Mouse (Mus musculus): ENCODE results near the gene Tbx6. TPM values are rescaled to one million over a fixed set of nuclear protein-coding genes. Genes with fewer than 3 reads are reported as not detected.

The Tbx6 gene
- total RNA-seq, 2 experiments from 2014 or later: 0.54 to 1.0 TPM

- no peak for DNase-seq (ENCODE audit: low spot score in 2 of 2)
- Histone ChIP-seq H3K4me3 (no peak overlapping the region), H3K27ac (no peak overlapping the region)
- no peak for TF ChIP-seq CTCF (conservative IDR thresholded peaks at IDR 0.05)
Observed at GRCm38 (mm10) chr7:126817595-126817994, 36.3 kb downstream of the Tbx6 start.

GRCm38 (mm10) chr7:126818818-126819217 lies 37.5 kb downstream of the Tbx6 start:
- no peak overlapping the region for H3K4me3 ChIP-seq
- peak; percentile 53 for TF ChIP-seq CTCF (conservative IDR thresholded peaks at IDR 0.05)
- DNase-seq (ENCODE audit: low spot score in 2 of 2): no peak
- no peak overlapping the region for H3K27ac ChIP-seq

GRCm38 (mm10) chr7:126821835-126822511 lies 40.7 kb downstream of the Tbx6 start:
- DNase-seq (ENCODE audit: low spot score in 2 of 2): peak; percentile 76 to 87
- Histone ChIP-seq H3K4me3 (no peak overlapping the region), H3K27ac (peak overlapping the region; percentile 96)
- peak; percentile 98 for TF ChIP-seq CTCF (conservative IDR thresholded peaks at IDR 0.05)

- peak overlapping the region; percentile 96 for H3K27ac ChIP-seq
- DNase-seq (ENCODE audit: low spot score in 2 of 2): no peak
- peak overlapping the region; percentile 77 for H3K4me3 ChIP-seq
- TF ChIP-seq CTCF (conservative IDR thresholded peaks at IDR 0.05): no peak
Observed at GRCm38 (mm10) chr7:126822741-126823140, 41.5 kb downstream of the Tbx6 start.

GRCm38 (mm10) chr7:126823202-126823711 lies 42.0 kb downstream of the Tbx6 start:
- no peak for TF ChIP-seq CTCF (conservative IDR thresholded peaks at IDR 0.05)
- Histone ChIP-seq H3K4me3 (peak overlapping the region; percentile 77), H3K27ac (peak overlapping the region; percentile 96)
- no peak for DNase-seq (ENCODE audit: low spot score in 2 of 2)

- no peak for DNase-seq (ENCODE audit: low spot score in 2 of 2)
- peak overlapping the region; percentile 96; the same call in 1 of the 2 replicates for H3K27ac ChIP-seq
- peak overlapping the region; percentile 77 for H3K4me3 ChIP-seq
- no peak for TF ChIP-seq CTCF (conservative IDR thresholded peaks at IDR 0.05)
Observed at GRCm38 (mm10) chr7:126823940-126824339, 42.7 kb downstream of the Tbx6 start.

- DNase-seq (ENCODE audit: low spot score in 2 of 2): no peak
- no peak for TF ChIP-seq CTCF (conservative IDR thresholded peaks at IDR 0.05)
- Histone ChIP-seq H3K4me3 (no peak overlapping the region), H3K27ac (no peak overlapping the region)
Observed at GRCm38 (mm10) chr7:126825403-126825802, 44.1 kb downstream of the Tbx6 start.

GRCm38 (mm10) chr7:126825952-126826351 lies 44.7 kb downstream of the Tbx6 start:
- DNase-seq (ENCODE audit: low spot score in 2 of 2): no peak
- TF ChIP-seq CTCF (conservative IDR thresholded peaks at IDR 0.05): no peak

GRCm38 (mm10) chr7:126831539-126831938 lies 50.3 kb downstream of the Tbx6 start, which contains the start of gene 4930451I11Rik:
TSS of gene 4930451I11Rik (minus strand) at chr7:126831639.
- Histone ChIP-seq H3K27ac (no peak within 1 kb of the TSS), H3K4me3 (peak within 1 kb of the TSS; percentile 28)
- no peak for TF ChIP-seq CTCF (conservative IDR thresholded peaks at IDR 0.05)
- DNase-seq (ENCODE audit: low spot score in 2 of 2): no peak

More at GRCm38 (mm10) chr7:126825952-126826351, 44.7 kb downstream of the Tbx6 start:
- Histone ChIP-seq H3K27ac (no peak overlapping the region), H3K4me3 (no peak overlapping the region)

- Histone ChIP-seq H3K27ac (no peak overlapping the region), H3K4me3 (peak overlapping the region; percentile 28)
- DNase-seq (ENCODE audit: low spot score in 2 of 2): peak; percentile 74 to 85
- peak; percentile 92 for TF ChIP-seq CTCF (conservative IDR thresholded peaks at IDR 0.05)
Observed at GRCm38 (mm10) chr7:126832036-126832598, 50.8 kb downstream of the Tbx6 start.

GRCm38 (mm10) chr7:126833294-126833693 lies 52.0 kb downstream of the Tbx6 start:
- no peak overlapping the region for H3K4me3 ChIP-seq
- H3K27ac ChIP-seq: no peak overlapping the region
- no peak for TF ChIP-seq CTCF (conservative IDR thresholded peaks at IDR 0.05)
- DNase-seq (ENCODE audit: low spot score in 2 of 2): no peak

Other genes with a start within 250 kb of the Tbx6 start
- 100 to 1,000 TPM; 174 to 190 TPM for gene Eif3c, start 215.1 kb upstream of the Tbx6 start, total RNA-seq (2021)
- gene Apobr, start 196.5 kb upstream of the Tbx6 start, total RNA-seq (2021): under 1 TPM; 0.37 to 0.44 TPM
- gene Cln3, start 195.7 kb upstream of the Tbx6 start, total RNA-seq (2021): 10 to 100 TPM; 28.4 to 36.4 TPM
- not detected for gene Il27, start 186.5 kb upstream of the Tbx6 start, total RNA-seq (2021)
- gene Nupr1, start 150.6 kb upstream of the Tbx6 start, total RNA-seq (2021): 10 to 100 TPM; 10.3 to 12.2 TPM
- gene Sgf29, start 132.2 kb upstream of the Tbx6 start, total RNA-seq (2021): 10 to 100 TPM; 27.8 to 28.4 TPM
- 1 to 10 TPM; 9.1 to 9.4 TPM for gene Sult1a1, start 105.1 kb upstream of the Tbx6 start, total RNA-seq (2021)
- gene Bola2, start 86.1 kb upstream of the Tbx6 start, total RNA-seq (2021): 100 to 1,000 TPM; 103 to 112 TPM
- 10 to 100 TPM; 18.9 to 22.3 TPM for gene Slx1b, start 85.7 kb upstream of the Tbx6 start, total RNA-seq (2021)
- gene Coro1a, start 73.7 kb upstream of the Tbx6 start, total RNA-seq (2021): 100 to 1,000 TPM; 130 to 135 TPM
- 100 to 1,000 TPM; 170 to 175 TPM for gene Mapk3, start 21.9 kb upstream of the Tbx6 start, total RNA-seq (2021)
- gene Gdpd3, start 15.1 kb upstream of the Tbx6 start, total RNA-seq (2021): 1 to 10 TPM; 3.1 to 7.0 TPM
- gene Ypel3, start 4.5 kb upstream of the Tbx6 start, total RNA-seq (2021): 100 to 1,000 TPM; 283 to 289 TPM
- gene Ppp4c, start 11.0 kb downstream of the Tbx6 start, total RNA-seq (2021): 10 to 100 TPM; 50.2 to 54.9 TPM
- gene Fam57b, start 16.2 kb downstream of the Tbx6 start, total RNA-seq (2021): 10 to 100 TPM; 73.8 to 74.7 TPM
- not detected for gene 4930451I11Rik, start 50.2 kb downstream of the Tbx6 start, total RNA-seq (2021)
- 10 to 100 TPM; 19.2 to 20.5 TPM for gene Doc2a, start 65.9 kb downstream of the Tbx6 start, total RNA-seq (2021)
- gene Hirip3, start 80.5 kb downstream of the Tbx6 start, total RNA-seq (2021): 10 to 100 TPM; 32.2 to 38.5 TPM
- gene Ino80e, start 80.9 kb downstream of the Tbx6 start, total RNA-seq (2021): 10 to 100 TPM; 49.2 to 49.4 TPM
- gene Taok2, start 103.2 kb downstream of the Tbx6 start, total RNA-seq (2021): 100 to 1,000 TPM; 154 to 163 TPM
- gene Tmem219, start 141.4 kb downstream of the Tbx6 start, total RNA-seq (2021): 10 to 100 TPM; 21.4 to 23.3 TPM
- gene Kctd13, start 147.4 kb downstream of the Tbx6 start, total RNA-seq (2021): 100 to 1,000 TPM; 164 to 166 TPM
- gene Asphd1, start 168.1 kb downstream of the Tbx6 start, total RNA-seq (2021): 10 to 100 TPM; 31.7 to 36.1 TPM
- 100 to 1,000 TPM; 439 to 458 TPM for gene Sez6l2, start 169.1 kb downstream of the Tbx6 start, total RNA-seq (2021)
- gene Cdipt, start 194.4 kb downstream of the Tbx6 start, total RNA-seq (2021): 100 to 1,000 TPM; 155 to 167 TPM
- not detected for gene Cdiptos, start 194.6 kb downstream of the Tbx6 start, total RNA-seq (2021)
- gene Mvp, start 233.1 kb downstream of the Tbx6 start, total RNA-seq (2021): 10 to 100 TPM in 1 of 2 experiments, 1 to 10 TPM in 1; 8.0 to 10.1 TPM
- under 1 TPM in 1 of 2 experiments, not detected in 1; 0.90 TPM for gene Pagr1b, start 235.0 kb downstream of the Tbx6 start, total RNA-seq (2021)
- gene Pagr1a, start 235.9 kb downstream of the Tbx6 start, total RNA-seq (2021): 10 to 100 TPM; 17.4 to 43.4 TPM
- 10 to 100 TPM; 53.6 to 62.4 TPM for gene Gm42742, start 239.6 kb downstream of the Tbx6 start, total RNA-seq (2021)
- gene Prrt2, start 239.7 kb downstream of the Tbx6 start, total RNA-seq (2021): 100 to 1,000 TPM; 243 to 275 TPM
- 100 to 1,000 TPM; 242 to 258 TPM for gene Maz, start 245.6 kb downstream of the Tbx6 start, total RNA-seq (2021)

All from layer of hippocampus, adult 2 months (tissue).